Mouse (Mus musculus): Measurements from ENCODE around the gene Gm39566. TPM values are rescaled to one million over a fixed set of nuclear protein-coding genes. Genes with fewer than 3 reads are reported as not detected.

Gm39566 gene
- polyA plus RNA-seq, 1 experiment from 2014 or later: not detected

DNA sequence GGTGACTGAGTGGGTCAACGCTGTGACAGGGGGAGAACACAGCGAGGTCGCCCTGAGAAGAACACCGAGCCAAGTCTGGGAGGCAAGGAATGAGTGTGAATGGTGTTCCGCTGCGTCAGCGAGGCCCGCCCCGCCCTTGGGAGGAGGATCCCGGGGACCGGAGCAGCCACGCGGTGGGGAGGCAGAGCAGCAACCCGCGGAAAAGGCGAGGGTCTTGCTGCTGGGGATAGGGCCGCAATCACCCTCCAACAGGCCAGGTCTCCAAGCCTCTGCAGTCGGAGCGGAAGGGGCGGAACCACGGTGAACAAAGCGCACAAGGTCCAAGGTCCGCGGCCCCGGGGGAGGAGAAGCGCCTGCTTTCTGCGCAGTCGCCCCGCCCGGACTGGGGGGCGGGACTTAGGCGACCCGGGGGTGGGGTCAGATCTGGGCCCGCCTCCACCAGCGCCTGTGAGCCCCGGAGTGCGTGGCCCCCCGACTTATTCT lies 31.1 kb upstream of the Gm39566 start, which contains the start of gene Plscr3:
Gene Plscr3 (plus strand): TSS at position 179 of the 483 bp plus-strand sequence.
- Histone ChIP-seq H3K36me3 (replicated peaks) (peaks cover 37% of the 10 kb centered on the region), H3K4me1 (peaks cover 41% of the 10 kb centered on the region), H3K4me3 (peak within 1 kb of the TSS; percentile 82), H3K27me3 (ENCODE audit: poor library complexity, severe bottlenecking) (no peaks in the 10 kb centered on the region), H3K27ac (peak within 1 kb of the TSS; percentile 97), H3K9me3 (no peaks in the 10 kb centered on the region)
- peak; percentile 95 for DNase-seq (ENCODE audit: extremely low spot score, low spot score)
- under 1% methylated on average over 37 of the region's 38 CpGs for WGBS

DNA sequence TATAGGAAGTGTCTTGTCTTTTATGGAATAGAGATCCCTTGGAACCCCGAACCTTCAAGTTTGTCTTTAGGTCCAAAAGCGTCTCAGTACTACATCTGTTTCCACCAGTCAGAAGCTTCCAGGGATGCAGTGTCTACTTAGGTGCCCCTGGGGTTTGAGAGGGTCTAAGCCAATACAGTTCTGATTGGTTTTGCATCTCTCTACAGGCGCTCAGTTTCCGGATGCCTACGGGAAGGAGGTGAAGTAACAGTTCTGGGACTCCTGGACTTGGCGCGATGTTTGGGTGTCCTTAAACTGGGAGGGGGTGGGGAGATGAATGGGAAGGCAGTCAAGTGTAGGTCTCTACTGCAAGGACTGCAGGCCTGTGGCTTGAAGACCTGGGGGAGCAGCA lies 23.6 kb upstream of the Gm39566 start:
- H3K27ac ChIP-seq: peak overlapping the region; percentile 87
- DNase-seq (ENCODE audit: extremely low spot score, low spot score): no peak
- H3K27me3 ChIP-seq (ENCODE audit: poor library complexity, severe bottlenecking): peaks cover 33% of the 10 kb centered on the region
- H3K36me3 ChIP-seq (replicated peaks): peaks cover 4% of the 10 kb centered on the region
- WGBS: 4% methylated on average over 7 of the region's 7 CpGs
- H3K4me1 ChIP-seq: peaks cover 59% of the 10 kb centered on the region
- H3K9me3 ChIP-seq: no peaks in the 10 kb centered on the region
- H3K4me3 ChIP-seq: peak overlapping the region; percentile 75

DNA sequence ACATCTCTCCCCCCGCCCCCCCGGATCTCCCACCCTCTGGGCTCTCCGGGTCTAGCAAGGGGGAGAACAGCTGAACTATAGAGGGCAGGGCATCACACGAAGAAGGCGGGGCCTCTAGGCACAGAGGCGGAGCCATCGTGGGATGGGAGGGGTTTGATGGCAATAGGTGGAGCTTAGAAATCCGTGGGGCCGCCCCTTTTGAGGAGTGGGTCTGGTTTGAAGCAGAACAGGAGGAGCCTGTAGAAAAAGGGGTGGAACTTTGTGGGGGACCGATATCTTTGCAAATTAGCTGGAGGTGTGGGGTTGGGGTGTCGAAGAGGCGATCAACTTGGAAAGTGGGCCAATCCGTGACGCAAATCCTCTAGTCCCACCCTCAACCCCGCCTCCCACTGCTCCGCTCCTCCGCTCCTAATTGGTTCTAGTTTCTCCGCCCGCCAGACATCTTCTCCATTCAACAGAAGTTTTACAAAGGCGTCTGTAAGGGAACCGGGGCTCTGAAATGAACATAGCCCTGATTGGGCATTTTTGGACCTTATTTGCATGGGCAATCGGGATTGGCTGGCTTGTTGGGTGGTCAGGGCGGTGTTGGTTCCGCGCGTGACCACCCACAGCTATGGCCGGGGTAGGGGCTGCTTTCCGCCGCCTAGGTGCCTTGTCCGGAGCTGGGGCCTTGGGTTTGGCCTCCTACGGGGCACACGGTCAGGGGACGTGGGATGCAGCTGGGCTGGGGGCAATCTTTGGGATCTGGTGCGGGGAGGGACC lies 23.0 kb upstream of the Gm39566 start, which contains the start of gene Tmem256:
Gene Tmem256 (plus strand): TSS at position 563 of the 762 bp plus-strand sequence.
- DNase-seq (ENCODE audit: extremely low spot score, low spot score): peak; percentile 96
- Histone ChIP-seq H3K27ac (peak within 1 kb of the TSS; percentile 87), H3K9me3 (no peaks in the 10 kb centered on the region), H3K4me3 (peak within 1 kb of the TSS; percentile 75), H3K4me1 (peaks cover 62% of the 10 kb centered on the region), H3K36me3 (replicated peaks) (peaks cover 10% of the 10 kb centered on the region), H3K27me3 (ENCODE audit: poor library complexity, severe bottlenecking) (peaks cover 39% of the 10 kb centered on the region)
- under 1% methylated on average over 34 of the region's 34 CpGs for WGBS

DNA sequence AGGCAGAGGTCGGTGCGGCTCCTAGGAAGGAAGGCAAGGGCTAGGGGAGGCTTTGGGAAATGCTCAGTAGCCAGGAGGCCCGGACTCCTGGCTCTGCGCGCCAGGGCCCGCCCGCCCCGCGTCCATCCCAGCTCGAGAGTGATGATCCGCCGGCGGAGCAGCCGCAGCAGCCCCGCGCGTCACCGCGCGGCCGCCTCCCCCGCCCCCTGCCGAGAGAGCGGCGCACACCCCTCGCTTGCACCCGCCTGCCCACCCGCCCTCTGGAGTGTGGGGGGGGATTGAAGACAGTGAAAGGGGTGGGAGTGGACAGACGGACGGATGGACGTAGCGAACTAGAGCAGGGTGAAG lies 22.5 kb upstream of the Gm39566 start, which contains the start of gene Nlgn2:
Gene Nlgn2 (minus strand): TSS at position 181 of the 348 bp plus-strand sequence.
- under 1% methylated on average over 32 of the region's 32 CpGs for WGBS
- peaks cover 15% of the 10 kb centered on the region for H3K36me3 ChIP-seq (replicated peaks)

DNA sequence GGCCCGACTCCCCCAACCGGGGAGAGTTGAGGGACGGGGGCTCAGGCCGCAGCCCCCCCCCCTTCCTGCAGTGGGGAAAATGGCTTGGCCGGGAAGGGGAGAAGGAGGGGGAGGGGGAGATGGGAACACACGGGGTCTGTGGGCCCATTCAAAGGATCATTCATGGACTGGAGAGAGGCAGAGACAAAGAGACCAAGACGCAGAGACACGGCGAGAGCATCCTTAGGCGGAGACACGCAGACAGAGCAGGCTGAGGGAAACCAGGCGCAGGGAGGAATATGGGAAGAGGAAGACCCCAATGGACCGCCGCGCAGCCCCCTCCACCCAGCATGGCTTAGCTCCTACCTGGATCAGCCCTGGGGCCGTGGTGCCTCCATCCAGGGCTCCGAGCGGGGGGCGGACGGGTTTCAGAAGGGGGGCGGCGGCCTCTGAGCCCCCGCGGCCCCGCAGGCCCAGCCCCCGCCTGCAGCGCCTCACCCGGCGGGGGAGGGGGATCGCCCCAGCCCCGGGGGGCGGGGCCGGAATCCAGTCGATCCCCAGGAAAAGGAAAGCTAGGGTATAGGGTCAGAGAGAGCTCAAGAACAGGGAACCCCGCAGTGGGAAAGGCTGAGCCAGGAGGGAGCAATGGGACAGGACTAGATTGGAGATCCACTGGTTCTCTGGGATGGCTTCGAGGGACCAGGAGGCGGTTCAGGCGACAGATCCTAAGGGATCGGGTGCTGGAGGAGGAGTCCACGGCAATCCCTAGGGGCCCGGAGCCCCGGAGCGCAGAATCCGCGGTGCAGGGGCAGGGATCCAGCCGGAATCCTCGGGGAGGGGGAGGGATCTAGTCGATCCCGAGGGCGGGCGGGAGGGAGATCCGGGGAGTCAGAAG lies 21.8 kb upstream of the Gm39566 start:
- H3K36me3 ChIP-seq (replicated peaks): peaks cover 22% of the 10 kb centered on the region
- peak overlapping the region; percentile 87 for H3K27ac ChIP-seq
- DNase-seq (ENCODE audit: extremely low spot score, low spot score): peak; percentile 54
- under 1% methylated on average over 52 of the region's 52 CpGs for WGBS
- H3K4me3 ChIP-seq: peak overlapping the region; percentile 75
- H3K4me1 ChIP-seq: peaks cover 62% of the 10 kb centered on the region
- H3K9me3 ChIP-seq: no peaks in the 10 kb centered on the region
- peaks cover 51% of the 10 kb centered on the region for H3K27me3 ChIP-seq (ENCODE audit: poor library complexity, severe bottlenecking)

More for the DNA sequence above, 22.5 kb upstream of the Gm39566 start, which contains the start of gene Nlgn2:
- H3K9me3 ChIP-seq: no peaks in the 10 kb centered on the region
- H3K27me3 ChIP-seq (ENCODE audit: poor library complexity, severe bottlenecking): peaks cover 44% of the 10 kb centered on the region
- H3K27ac ChIP-seq: peak within 1 kb of the TSS; percentile 87
- no peak for DNase-seq (ENCODE audit: extremely low spot score, low spot score)
- peaks cover 62% of the 10 kb centered on the region for H3K4me1 ChIP-seq
- H3K4me3 ChIP-seq: peak within 1 kb of the TSS; percentile 75

DNA sequence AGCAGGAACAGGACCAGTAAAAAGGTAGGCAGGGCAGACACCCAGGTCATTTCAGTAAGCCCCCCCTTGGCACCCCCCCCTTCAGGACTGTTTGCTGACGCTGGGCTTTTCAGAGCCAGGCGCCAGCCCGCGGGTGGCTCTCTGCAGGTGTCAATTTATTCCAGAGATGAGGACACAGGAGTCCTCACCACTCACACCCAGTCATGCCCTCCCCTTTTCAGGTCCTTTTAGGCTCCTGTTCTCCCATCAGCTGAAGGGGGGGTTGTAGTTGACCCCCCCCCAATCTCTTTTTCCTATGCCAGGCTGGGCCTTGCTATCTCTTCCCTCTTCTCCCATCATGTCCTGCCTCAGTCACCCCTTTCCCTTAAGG lies 20.9 kb upstream of the Gm39566 start:
- Histone ChIP-seq H3K9me3 (no peaks in the 10 kb centered on the region), H3K27ac (peak overlapping the region; percentile 87), H3K4me3 (peak overlapping the region; percentile 75), H3K4me1 (peaks cover 66% of the 10 kb centered on the region), H3K36me3 (replicated peaks) (peaks cover 31% of the 10 kb centered on the region), H3K27me3 (ENCODE audit: poor library complexity, severe bottlenecking) (peaks cover 52% of the 10 kb centered on the region)
- no peak for DNase-seq (ENCODE audit: extremely low spot score, low spot score)
- WGBS: 2% methylated on average over 4 of the region's 4 CpGs

DNA sequence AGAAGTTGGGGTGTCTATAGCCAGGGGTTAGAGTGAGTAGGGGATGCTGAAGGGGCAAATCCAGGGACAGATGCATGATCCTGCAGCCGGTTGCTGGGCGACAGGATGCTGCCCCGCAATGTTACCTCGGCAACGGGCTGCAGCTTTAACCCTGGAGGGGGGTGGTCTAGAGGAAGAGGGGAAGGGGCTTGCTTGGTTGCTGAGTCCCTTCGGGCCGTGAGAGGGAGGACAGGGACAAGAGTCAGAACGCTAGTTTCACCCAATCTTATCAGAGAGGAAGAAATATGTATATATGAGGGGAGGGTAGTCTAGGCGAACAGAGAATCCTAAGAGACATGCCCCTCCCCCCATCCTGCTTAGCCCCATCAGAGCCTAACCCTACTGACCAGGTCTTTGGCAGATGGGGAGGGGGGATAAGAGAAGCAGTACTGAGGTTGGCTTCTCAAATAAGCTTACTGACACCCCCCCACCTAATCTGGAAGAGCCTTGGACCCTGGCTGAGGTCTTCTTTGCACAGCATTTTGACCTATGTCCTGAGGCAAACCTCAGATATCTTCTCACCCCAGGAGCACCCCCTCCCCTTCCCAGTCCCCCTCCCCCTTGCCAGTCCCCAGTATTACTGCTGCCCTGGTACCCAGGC lies 20.3 kb upstream of the Gm39566 start:
- H3K27me3 ChIP-seq (ENCODE audit: poor library complexity, severe bottlenecking): peaks cover 52% of the 10 kb centered on the region
- 2% methylated on average over 9 of the region's 9 CpGs for WGBS
- peaks cover 69% of the 10 kb centered on the region for H3K4me1 ChIP-seq
- DNase-seq (ENCODE audit: extremely low spot score, low spot score): peak; percentile 59
- H3K9me3 ChIP-seq: no peaks in the 10 kb centered on the region
- H3K27ac ChIP-seq: peak overlapping the region; percentile 87
- H3K36me3 ChIP-seq (replicated peaks): peaks cover 33% of the 10 kb centered on the region
- H3K4me3 ChIP-seq: peak overlapping the region; percentile 75

DNA sequence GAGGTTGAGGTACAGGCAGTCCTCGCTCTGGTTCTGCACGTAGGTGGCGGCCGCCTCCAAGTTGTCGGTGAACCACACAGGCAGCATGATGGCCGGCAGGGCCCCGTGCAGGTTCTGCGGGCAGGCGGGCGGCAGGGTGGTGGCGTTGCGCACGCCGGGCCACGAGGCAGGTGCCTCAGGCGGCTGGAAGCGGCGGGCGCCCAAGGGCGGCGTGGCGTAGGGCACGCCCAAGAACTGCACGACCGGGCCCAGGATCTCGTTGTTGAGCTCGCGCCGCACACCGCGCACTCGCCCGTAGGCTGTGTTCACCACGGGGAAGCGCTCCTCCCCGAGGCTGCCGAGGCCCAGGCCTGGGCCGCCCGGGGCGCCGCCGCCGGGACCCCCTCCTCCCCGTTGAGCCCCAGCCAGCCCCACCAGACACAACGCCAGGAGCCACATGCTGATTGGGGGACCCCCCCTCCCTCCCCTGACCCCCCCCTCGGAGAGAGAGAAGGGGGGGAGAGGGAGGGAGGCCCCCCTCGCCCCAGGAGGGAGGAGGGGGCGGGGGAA lies 19.0 kb upstream of the Gm39566 start:
- H3K9me3 ChIP-seq: no peaks in the 10 kb centered on the region
- peak overlapping the region; percentile 75 for H3K4me3 ChIP-seq
- H3K36me3 ChIP-seq (replicated peaks): peaks cover 37% of the 10 kb centered on the region
- WGBS: 6% methylated on average over 44 of the region's 48 CpGs
- peaks cover 52% of the 10 kb centered on the region for H3K27me3 ChIP-seq (ENCODE audit: poor library complexity, severe bottlenecking)
- H3K4me1 ChIP-seq: peaks cover 66% of the 10 kb centered on the region
- H3K27ac ChIP-seq: peak overlapping the region; percentile 87
- no peak for DNase-seq (ENCODE audit: extremely low spot score, low spot score)

DNA sequence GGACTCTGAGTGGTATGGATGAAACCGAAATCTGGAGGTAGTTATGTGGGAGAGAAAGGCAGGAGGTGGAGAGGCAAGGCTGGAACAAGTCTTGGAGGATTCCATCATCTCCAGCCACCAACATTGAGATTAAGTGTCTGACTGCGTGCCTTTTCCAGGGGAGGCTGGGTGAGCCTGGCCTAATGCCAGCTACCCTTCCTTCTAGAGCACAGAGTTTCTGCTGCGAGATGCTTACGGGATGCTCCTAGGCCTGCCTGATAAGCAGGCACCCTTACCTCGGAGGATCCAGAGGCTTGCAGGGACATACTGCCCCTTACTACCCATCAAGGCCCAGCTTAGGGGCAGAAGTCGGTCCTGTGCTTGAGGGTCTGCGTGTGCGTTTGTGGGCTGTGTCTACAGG lies 18.5 kb upstream of the Gm39566 start:
- H3K9me3 ChIP-seq: no peaks in the 10 kb centered on the region
- no peak for DNase-seq (ENCODE audit: extremely low spot score, low spot score)
- peaks cover 66% of the 10 kb centered on the region for H3K4me1 ChIP-seq
- H3K4me3 ChIP-seq: peak overlapping the region; percentile 75
- H3K27me3 ChIP-seq (ENCODE audit: poor library complexity, severe bottlenecking): peaks cover 52% of the 10 kb centered on the region
- peaks cover 42% of the 10 kb centered on the region for H3K36me3 ChIP-seq (replicated peaks)
- 63% methylated on average over 8 of the region's 8 CpGs for WGBS
- H3K27ac ChIP-seq: peak overlapping the region; percentile 87

DNA sequence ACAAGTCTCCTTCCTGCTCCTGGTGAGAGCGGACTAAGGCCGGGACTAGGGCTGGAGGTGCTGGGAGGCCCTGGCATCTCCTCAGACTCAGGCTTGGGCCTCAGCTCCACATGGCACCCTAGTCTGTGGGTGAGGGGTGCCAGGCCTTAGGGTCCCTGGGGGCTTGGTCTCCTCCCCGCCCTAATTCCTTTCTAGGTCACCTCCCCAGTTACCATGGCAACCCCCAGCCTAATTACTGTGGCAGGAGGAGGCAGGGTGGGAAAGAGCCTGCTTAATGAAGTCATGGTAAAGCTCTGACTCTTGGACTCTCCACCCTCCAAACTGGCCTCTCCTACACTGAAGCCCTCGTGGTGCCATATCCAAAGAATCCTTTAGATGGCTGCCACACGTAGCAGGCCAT lies 13.7 kb upstream of the Gm39566 start:
- peaks cover 20% of the 10 kb centered on the region for H3K27me3 ChIP-seq (ENCODE audit: poor library complexity, severe bottlenecking)
- H3K9me3 ChIP-seq: peaks cover 7% of the 10 kb centered on the region; the same call in 1 of the 2 replicates
- peaks cover 31% of the 10 kb centered on the region for H3K4me1 ChIP-seq
- peak overlapping the region; percentile 35; the same call in 1 of the 2 replicates for H3K27ac ChIP-seq
- no peak for DNase-seq (ENCODE audit: extremely low spot score, low spot score)
- WGBS: 75% methylated on average over 5 of the region's 5 CpGs
- peaks cover 86% of the 10 kb centered on the region for H3K36me3 ChIP-seq (replicated peaks)
- H3K4me3 ChIP-seq: no peak overlapping the region

DNA sequence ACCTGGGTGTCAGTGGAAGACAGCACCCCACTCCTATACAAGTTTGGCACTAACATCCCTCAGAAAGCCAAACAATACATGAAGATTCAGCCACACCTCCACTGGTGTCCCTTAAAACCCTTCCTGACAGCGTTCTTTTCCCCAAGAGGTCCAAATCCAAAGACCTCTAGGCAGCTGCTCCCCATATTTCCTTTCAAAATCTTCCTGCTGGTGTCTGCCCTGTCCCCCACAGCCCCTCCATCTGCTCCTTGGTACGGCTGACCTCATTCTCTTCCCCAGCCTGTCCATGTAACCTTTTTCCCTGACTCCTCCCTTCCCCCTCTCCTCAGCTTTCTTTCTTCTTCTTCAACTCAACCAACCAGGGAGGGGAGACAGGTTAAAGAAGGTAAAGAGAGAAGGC lies 8.4 kb upstream of the Gm39566 start:
- Histone ChIP-seq H3K9me3 (peaks cover 7% of the 10 kb centered on the region; the same call in 1 of the 2 replicates), H3K27me3 (ENCODE audit: poor library complexity, severe bottlenecking) (no peaks in the 10 kb centered on the region), H3K36me3 (replicated peaks) (peaks cover 50% of the 10 kb centered on the region), H3K27ac (no peak overlapping the region), H3K4me1 (peaks cover 7% of the 10 kb centered on the region; the same call in 1 of the 2 replicates), H3K4me3 (no peak overlapping the region)
- DNase-seq (ENCODE audit: extremely low spot score, low spot score): no peak
- 78% methylated on average over 2 of the region's 2 CpGs for WGBS

DNA sequence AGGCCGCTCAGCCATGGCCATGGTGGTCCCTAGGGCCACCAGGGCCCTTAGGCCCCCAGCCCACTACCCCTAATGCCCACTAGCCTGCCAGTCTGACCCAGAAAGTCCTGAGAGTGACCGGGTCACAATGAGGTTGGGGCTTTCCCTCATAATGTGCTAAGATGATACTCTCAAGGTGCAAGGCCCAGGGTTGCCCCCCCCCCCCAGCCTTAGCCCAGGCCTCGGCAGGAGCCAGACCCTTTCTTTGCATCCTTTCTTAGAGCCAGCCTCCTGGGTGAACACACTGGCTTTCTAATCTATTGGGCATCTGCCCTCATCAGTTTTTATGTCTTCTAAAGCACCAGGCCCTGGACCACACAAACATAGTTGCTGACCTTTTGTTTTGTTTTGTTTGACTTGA lies 7.0 kb upstream of the Gm39566 start, which contains the start of gene Spem1:
Gene Spem1 (minus strand): TSS at position 101 of the 400 bp plus-strand sequence.
- no peak within 1 kb of the TSS for H3K27ac ChIP-seq
- H3K4me3 ChIP-seq: no peak within 1 kb of the TSS
- H3K27me3 ChIP-seq (ENCODE audit: poor library complexity, severe bottlenecking): no peaks in the 10 kb centered on the region
- 90% methylated on average over 3 of the region's 3 CpGs for WGBS
- H3K4me1 ChIP-seq: peaks cover 7% of the 10 kb centered on the region; the same call in 1 of the 2 replicates
- peaks cover 17% of the 10 kb centered on the region for H3K9me3 ChIP-seq
- DNase-seq (ENCODE audit: extremely low spot score, low spot score): no peak
- H3K36me3 ChIP-seq (replicated peaks): peaks cover 36% of the 10 kb centered on the region
